Mouse (Mus musculus) limb, embryonic 13.5 days (tissue): ENCODE measurements at regions not wholly inside any gene's neighbourhood (a gene's known extent, or its start where the extent isn't known, plus 50 kb on each side); places are given as distances from the start of the nearest gene placed in this dataset.

Experiments
- ATAC-seq: fragments of 200-750 bp; cut with Nextera tagmentation; 2 replicates; pipeline ENCODE4 v1.8.0; 2017; ENCODE audit warnings: low read depth, moderate number of reproducible peaks, moderate TSS enrichment; ENCODE audit not compliant: low FRiP score
- H3K27ac ChIP-seq: fragments of 300-500 bp; sonication (generic); 2 replicates; pipeline ENCODE4 v1.5.1; 2015; ENCODE audit warnings: inconsistent platforms, mild to moderate bottlenecking, moderate library complexity
- H3K27me3 ChIP-seq: fragments of 300-500 bp; sonication (generic); 2 replicates; pipeline ENCODE4 v1.6.1; 2015; ENCODE audit warnings: mild to moderate bottlenecking, inconsistent platforms
- H3K36me3 ChIP-seq: fragments of 300-500 bp; sonication (generic); 2 replicates; pipeline ENCODE4 v1.6.1; 2015; ENCODE audit warnings: inconsistent platforms, mild to moderate bottlenecking, moderate library complexity
- H3K4me1 ChIP-seq: fragments of 300-500 bp; sonication (generic); 2 replicates; pipeline ENCODE4 v1.6.1; 2015; ENCODE audit warnings: inconsistent platforms
- H3K4me2 ChIP-seq: fragments of 300-500 bp; sonication (generic); replicated peaks from 2 replicates; pipeline ENCODE4 v1.6.1; 2015; ENCODE audit warnings: inconsistent platforms, mild to moderate bottlenecking, moderate library complexity
- H3K4me3 ChIP-seq: fragments of 300-500 bp; sonication (generic); 2 replicates; pipeline ENCODE4 v1.5.1; 2015; ENCODE audit warnings: moderate library complexity, mild to moderate bottlenecking, inconsistent platforms
- H3K9ac ChIP-seq: fragments of 300-500 bp; sonication (generic); 2 replicates; pipeline ENCODE4 v1.6.1; 2015; ENCODE audit warnings: mild to moderate bottlenecking, inconsistent platforms
- H3K9me3 ChIP-seq: fragments of 300-500 bp; sonication (generic); 2 replicates; pipeline ENCODE4 v1.6.1; 2016; ENCODE audit warnings: inconsistent platforms
- WGBS: fragments of 180-500 bp; shearing (Covaris S2); methylation state at CpG from one replicate; pipeline ENCODE4 v1.1.7; 2015; 5-methylcytosine and 5-hydroxymethylcytosine counted together

DNA sequence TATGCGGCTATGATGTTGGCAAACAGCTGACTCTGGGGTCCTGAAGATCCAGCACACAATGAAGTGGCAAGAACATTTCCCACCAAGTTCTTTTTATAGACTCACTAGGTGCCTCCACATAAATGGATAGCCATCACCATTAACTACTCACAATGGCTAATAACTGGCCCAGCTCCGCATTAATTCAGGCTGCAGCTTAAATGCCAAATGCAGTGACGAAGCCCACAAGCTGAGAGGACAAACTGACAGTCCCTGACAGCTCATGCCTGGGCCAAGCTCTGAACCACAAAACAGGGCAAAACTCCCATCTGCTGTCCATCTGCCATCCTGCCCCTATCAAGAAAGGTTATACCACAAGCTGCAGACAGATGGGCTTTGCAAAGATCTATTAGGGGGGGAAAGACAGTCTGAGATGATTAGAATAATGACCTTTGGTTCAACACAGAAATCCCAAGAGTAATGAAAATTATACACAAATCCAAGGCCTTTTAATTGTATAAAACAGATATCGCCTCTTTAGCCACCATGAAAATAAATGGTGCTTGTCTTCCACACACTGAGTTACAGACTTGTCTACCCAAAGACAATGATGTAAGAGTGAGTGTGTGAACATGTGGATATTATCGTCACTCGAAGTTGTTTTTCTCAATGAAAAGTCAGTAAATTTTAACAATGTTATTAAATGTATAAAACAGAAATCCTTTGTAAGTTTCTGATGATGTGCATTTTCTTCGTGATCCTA, 224.1 kb downstream of the Gm11361 start:
- Histone ChIP-seq H3K36me3 (peaks cover 4% of the 10 kb centered on the region), H3K9ac (no peak overlapping the region), H3K27me3 (no peaks in the 10 kb centered on the region), H3K9me3 (no peaks in the 10 kb centered on the region; the same call in 1 of the 2 replicates), H3K4me3 (no peak overlapping the region), H3K4me2 (no peak overlapping the region), H3K4me1 (no peaks in the 10 kb centered on the region), H3K27ac (no peak overlapping the region)
- 69% methylated on average over 7 of the region's 7 CpGs for WGBS
- ATAC-seq = no peak

GRCm38 (mm10) chr13:28466151-28466550, 208.8 kb downstream of the Gm11361 start:
- Histone ChIP-seq H3K27ac (no peak overlapping the region), H3K9me3 (no peaks in the 10 kb centered on the region), H3K4me3 (no peak overlapping the region), H3K4me2 (no peak overlapping the region), H3K36me3 (no peaks in the 10 kb centered on the region), H3K4me1 (no peaks in the 10 kb centered on the region), H3K9ac (no peak overlapping the region), H3K27me3 (no peaks in the 10 kb centered on the region)
- 74% methylated on average over 2 of the region's 2 CpGs for WGBS
- ATAC-seq = no peak

DNA sequence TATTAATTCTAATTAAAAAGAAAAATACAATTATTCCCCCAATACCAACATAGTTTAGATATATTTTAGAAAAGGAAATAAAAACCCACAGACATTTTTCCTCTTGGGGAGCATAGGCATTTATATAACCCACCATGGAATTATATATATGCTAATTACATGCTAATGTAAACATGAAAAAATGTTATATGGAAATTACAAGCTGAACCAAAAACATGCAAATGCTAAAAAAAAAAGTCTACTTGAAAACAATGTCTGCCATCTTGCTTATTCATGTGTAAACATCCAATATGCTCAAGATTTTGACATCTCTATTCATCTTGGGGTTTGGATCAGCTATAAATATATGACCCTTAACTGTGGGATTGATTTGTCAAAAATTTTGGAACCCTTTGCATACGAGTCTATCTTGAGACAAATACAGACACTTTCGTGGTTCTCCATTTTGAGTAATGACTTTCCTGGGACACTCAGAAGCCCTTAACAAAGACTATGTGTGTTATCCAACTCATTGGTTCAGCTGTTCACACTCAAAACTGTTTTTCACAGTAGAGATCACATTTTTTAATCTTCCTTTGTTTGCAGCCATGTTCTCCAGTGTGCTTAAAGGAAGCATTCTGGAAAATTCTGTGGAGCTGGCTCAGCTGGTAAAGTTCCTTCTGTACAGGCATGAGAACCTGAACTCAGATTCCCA, 208.0 kb downstream of the Gm11361 start:
- no peaks in the 10 kb centered on the region for H3K4me1 ChIP-seq
- no peak for ATAC-seq

DNA sequence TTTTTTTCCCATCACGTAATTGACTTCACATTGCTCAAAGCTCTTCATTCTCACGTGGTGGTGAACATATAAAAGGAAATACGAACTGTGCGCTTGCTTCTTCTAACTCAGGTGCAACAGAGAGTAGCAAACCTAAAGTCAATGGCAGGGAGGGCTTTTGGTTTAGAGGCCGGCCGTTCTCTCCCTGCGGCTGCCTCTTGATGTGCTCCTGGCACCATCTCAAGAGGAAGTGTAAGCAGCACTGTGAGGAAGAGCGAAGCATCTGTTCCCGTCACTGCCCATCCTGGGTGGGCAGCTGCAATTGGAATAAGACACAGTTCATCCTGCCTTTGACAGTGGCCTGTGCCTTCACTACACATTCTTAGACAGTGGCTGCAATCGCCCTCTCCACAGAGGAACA, 204.0 kb downstream of the Gm11361 start:
- 85% methylated on average over 10 of the region's 10 CpGs for WGBS
- H3K27ac ChIP-seq = no peak overlapping the region

More for the DNA sequence above, 208.0 kb downstream of the Gm11361 start:
- Histone ChIP-seq H3K9ac (no peak overlapping the region), H3K4me2 (no peak overlapping the region), H3K4me3 (no peak overlapping the region), H3K9me3 (no peaks in the 10 kb centered on the region), H3K27ac (no peak overlapping the region), H3K36me3 (no peaks in the 10 kb centered on the region; the same call in 1 of the 2 replicates), H3K27me3 (no peaks in the 10 kb centered on the region)
- 81% methylated on average over 2 of the region's 2 CpGs for WGBS

DNA sequence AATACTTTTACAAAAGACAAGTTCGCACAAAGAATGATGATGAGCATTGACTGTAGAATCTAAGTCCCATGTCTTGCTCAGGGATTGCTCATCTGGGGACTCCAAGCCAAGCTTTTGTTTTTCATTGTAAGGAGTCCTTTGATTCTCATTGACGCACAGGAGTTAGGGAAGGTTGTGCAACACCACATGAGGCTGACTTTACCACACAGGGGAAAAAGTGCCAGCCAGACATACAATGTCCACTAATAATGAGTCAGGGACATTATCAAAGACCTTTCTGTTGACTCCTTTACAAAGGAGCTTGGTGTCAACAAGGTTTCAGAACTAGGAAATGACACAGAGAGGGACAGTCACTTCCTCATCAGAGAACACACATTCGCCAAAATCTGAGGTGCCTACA, 200.1 kb downstream of the Gm11361 start:
- H3K4me3 ChIP-seq = no peak overlapping the region
- no peaks in the 10 kb centered on the region for H3K27me3 ChIP-seq
- no peaks in the 10 kb centered on the region for H3K9me3 ChIP-seq
- ATAC-seq = no peak
- 95% methylated on average over 3 of the region's 3 CpGs for WGBS
- no peak overlapping the region for H3K4me2 ChIP-seq
- H3K36me3 ChIP-seq = peaks cover 4% of the 10 kb centered on the region
- no peak overlapping the region for H3K27ac ChIP-seq
- H3K9ac ChIP-seq = no peak overlapping the region
- no peaks in the 10 kb centered on the region for H3K4me1 ChIP-seq

More for the DNA sequence above, 204.0 kb downstream of the Gm11361 start:
- no peak overlapping the region for H3K4me2 ChIP-seq
- H3K9ac ChIP-seq = no peak overlapping the region
- H3K36me3 ChIP-seq = no peaks in the 10 kb centered on the region; the same call in 1 of the 2 replicates
- no peaks in the 10 kb centered on the region for H3K9me3 ChIP-seq
- no peak overlapping the region for H3K4me3 ChIP-seq
- no peak for ATAC-seq
- no peaks in the 10 kb centered on the region for H3K4me1 ChIP-seq
- no peaks in the 10 kb centered on the region for H3K27me3 ChIP-seq

GRCm38 (mm10) chr13:28455878-28456277, 198.6 kb downstream of the Gm11361 start:
- no peak overlapping the region for H3K9ac ChIP-seq
- no peaks in the 10 kb centered on the region for H3K9me3 ChIP-seq
- H3K4me1 ChIP-seq = no peaks in the 10 kb centered on the region
- ATAC-seq = no peak
- H3K36me3 ChIP-seq = peaks cover 4% of the 10 kb centered on the region
- H3K27ac ChIP-seq = no peak overlapping the region
- WGBS = 84% methylated on average over 3 of the region's 3 CpGs
- H3K27me3 ChIP-seq = no peaks in the 10 kb centered on the region
- H3K4me3 ChIP-seq = no peak overlapping the region
- no peak overlapping the region for H3K4me2 ChIP-seq

DNA sequence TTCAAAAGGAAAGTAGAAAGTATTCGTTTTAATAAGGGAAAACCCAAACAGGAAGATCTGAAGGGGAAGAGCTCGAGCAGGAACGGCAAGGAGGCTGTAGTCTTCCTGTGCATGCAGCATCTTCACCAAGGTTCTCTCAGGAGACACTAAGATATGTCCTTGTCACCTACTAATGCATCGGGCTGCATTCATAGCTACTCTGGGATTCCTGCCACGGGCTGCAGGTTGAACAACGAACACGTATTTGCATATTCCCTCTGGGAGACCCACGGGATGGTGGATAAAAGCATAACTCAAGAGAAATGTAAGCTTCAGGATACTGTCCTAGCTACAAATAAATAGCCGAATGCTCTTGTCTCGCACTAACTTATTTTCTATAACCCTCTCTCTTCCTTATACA, 197.7 kb downstream of the Gm11361 start:
- no peaks in the 10 kb centered on the region for H3K27me3 ChIP-seq
- no peak for ATAC-seq
- 88% methylated on average over 10 of the region's 10 CpGs for WGBS
- no peaks in the 10 kb centered on the region for H3K9me3 ChIP-seq
- H3K27ac ChIP-seq = no peak overlapping the region
- no peak overlapping the region for H3K9ac ChIP-seq
- H3K4me1 ChIP-seq = no peaks in the 10 kb centered on the region
- peaks cover 4% of the 10 kb centered on the region for H3K36me3 ChIP-seq
- H3K4me3 ChIP-seq = no peak overlapping the region
- H3K4me2 ChIP-seq = no peak overlapping the region

DNA sequence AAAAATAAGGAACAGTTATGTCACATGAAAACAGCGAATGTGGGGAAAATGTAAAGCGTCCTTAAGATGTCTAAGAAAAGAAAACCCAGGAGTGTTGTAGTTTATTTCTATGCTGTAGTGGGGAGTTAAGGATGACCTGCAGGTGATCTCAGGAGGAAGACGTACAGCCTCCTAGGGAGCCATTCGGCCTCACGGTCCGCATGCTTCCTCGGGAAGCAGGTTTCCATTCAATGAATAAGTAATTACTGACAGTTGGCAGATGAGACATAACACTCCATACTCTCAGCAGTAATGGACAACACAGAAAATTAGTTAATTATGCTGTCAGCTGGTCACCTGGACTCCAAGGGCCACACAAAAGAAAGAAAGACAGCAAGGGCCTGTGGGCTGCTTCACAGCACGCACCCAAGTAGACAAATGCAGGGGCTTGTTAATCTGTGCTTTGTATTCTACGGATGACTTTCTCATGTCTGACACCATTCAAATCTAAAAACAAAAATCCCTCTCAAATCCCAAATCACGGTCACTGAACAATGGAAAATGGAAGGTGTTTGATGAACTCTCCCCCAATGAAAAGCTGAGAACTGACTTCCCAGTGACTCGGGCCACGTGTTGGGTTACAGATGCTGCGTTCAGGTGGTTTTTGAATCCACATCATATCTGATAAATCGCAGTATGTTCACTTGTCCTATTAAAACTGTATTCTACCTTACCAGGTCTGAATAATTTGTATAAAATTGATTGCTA, 193.5 kb downstream of the Gm11361 start:
- no peak overlapping the region for H3K4me3 ChIP-seq
- no peak for ATAC-seq
- no peaks in the 10 kb centered on the region for H3K27me3 ChIP-seq
- no peak overlapping the region for H3K9ac ChIP-seq
- no peaks in the 10 kb centered on the region for H3K4me1 ChIP-seq
- no peak overlapping the region for H3K4me2 ChIP-seq
- no peaks in the 10 kb centered on the region for H3K9me3 ChIP-seq
- H3K36me3 ChIP-seq = peaks cover 4% of the 10 kb centered on the region
- WGBS = 88% methylated on average over 14 of the region's 14 CpGs
- H3K27ac ChIP-seq = no peak overlapping the region

DNA sequence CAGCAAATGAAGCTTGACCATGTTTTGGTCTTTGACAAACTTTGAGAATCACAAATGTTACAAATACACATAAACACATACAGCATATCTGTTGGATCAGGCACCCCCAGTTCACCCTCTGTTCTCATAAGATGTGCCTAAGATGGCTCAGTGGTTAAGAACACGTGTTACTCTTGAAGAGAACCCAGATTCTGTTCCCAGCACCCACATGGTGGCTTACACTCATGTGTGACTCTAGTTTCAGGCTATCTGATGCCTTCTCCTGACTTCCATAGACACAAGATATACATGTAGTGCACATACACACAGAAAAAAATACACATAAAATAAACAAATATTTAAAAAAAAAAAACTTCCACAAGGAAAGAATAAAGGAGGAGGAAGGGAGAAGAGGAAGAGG, 191.7 kb downstream of the Gm11361 start:
- Histone ChIP-seq H3K9me3 (no peaks in the 10 kb centered on the region), H3K27ac (no peak overlapping the region), H3K4me2 (no peak overlapping the region), H3K27me3 (no peaks in the 10 kb centered on the region), H3K4me3 (no peak overlapping the region), H3K9ac (no peak overlapping the region), H3K4me1 (no peaks in the 10 kb centered on the region), H3K36me3 (peaks cover 4% of the 10 kb centered on the region)
- no peak for ATAC-seq
- WGBS = 85% methylated on average over 1 of the region's 1 CpGs

- Histone ChIP-seq H3K36me3 (peaks cover 8% of the 10 kb centered on the region), H3K4me3 (no peak overlapping the region), H3K27ac (no peak overlapping the region), H3K4me2 (no peak overlapping the region), H3K4me1 (no peaks in the 10 kb centered on the region), H3K27me3 (no peaks in the 10 kb centered on the region), H3K9me3 (peaks cover 11% of the 10 kb centered on the region), H3K9ac (no peak overlapping the region)
- ATAC-seq = no peak
Measured at GRCm38 (mm10) chr13:28442250-28442649, 184.9 kb downstream of the Gm11361 start.

DNA sequence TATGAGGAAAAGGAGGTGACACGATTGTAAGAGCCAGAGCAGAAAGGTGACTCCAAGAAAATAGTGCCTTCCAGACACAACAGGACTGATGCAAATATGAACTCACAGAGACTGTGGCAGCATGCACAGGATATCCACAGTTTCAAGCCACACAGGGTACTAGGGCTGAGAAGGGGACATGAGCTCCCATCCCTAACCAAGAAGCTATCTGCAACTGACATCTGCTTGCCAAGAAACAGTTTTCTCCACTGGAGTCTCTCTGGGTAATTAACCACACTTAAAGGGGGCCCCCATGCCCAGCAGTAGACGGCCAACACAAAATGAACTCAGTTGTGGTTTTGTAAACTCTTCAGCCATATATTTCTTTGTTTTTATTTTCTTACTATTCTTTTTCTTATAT, 176.1 kb downstream of the Gm11361 start:
- H3K9ac ChIP-seq = no peak overlapping the region
- no peaks in the 10 kb centered on the region for H3K27me3 ChIP-seq
- ATAC-seq = no peak
- no peaks in the 10 kb centered on the region for H3K36me3 ChIP-seq
- H3K27ac ChIP-seq = no peak overlapping the region
- H3K4me1 ChIP-seq = no peaks in the 10 kb centered on the region
- no peak overlapping the region for H3K4me3 ChIP-seq
- WGBS = 55% methylated on average over 2 of the region's 2 CpGs
- no peaks in the 10 kb centered on the region for H3K9me3 ChIP-seq
- no peak overlapping the region for H3K4me2 ChIP-seq

DNA sequence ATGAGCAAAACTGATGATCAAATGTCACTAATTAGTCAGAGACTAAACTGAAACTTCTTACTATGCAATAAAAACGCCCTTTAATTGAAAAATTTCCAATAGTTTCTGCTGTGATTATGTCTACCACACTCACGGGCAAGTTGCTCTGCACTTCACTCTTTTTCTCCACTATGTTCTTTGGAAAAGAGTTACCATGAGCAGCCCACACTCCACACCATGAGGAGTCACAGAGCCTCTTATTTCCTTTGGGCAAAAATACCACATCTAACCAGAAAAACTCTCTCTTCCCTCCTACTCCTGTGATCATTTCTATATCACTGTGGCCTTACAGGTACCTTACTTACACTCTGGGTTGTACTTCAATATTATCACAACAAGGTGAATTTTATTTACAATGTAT, 174.7 kb downstream of the Gm11361 start:
- no peak for ATAC-seq
- no peak overlapping the region for H3K4me3 ChIP-seq

More for the DNA sequence above, 174.7 kb downstream of the Gm11361 start:
- WGBS = 61% methylated on average over 2 of the region's 2 CpGs
- Histone ChIP-seq H3K4me2 (no peak overlapping the region), H3K27ac (no peak overlapping the region), H3K9me3 (no peaks in the 10 kb centered on the region), H3K27me3 (no peaks in the 10 kb centered on the region), H3K9ac (no peak overlapping the region), H3K4me1 (no peaks in the 10 kb centered on the region), H3K36me3 (no peaks in the 10 kb centered on the region)
